Mouse (Mus musculus) C2C12 (cell line): Measurements from ENCODE around the gene 1700034J05Rik. TPM values are rescaled to one million over a fixed set of nuclear protein-coding genes. Genes with fewer than 3 reads are reported as not detected.
A peak's percentile ranks its signal among the peaks of the same experiment; 100 is the strongest.

Experiments
- H3K27me3 ChIP-seq: one replicate; pipeline ENCODE4 v1.6.1; 2011; ENCODE audit not compliant: control insufficient read depth, insufficient read depth, insufficient read length
- H3K36me3 ChIP-seq: one replicate; pipeline ENCODE4 v1.6.1; 2011; ENCODE audit not compliant: control insufficient read depth, insufficient read depth
- H3K4me3 ChIP-seq: one replicate; pipeline ENCODE4 v1.5.1; 2011; ENCODE audit warnings: mild to moderate bottlenecking, control low read depth; ENCODE audit not compliant: poor library complexity, insufficient read depth, severe bottlenecking
- H3K79me2 ChIP-seq: one replicate; pipeline ENCODE4 v1.6.1; 2011; ENCODE audit not compliant: control insufficient read depth, insufficient read depth
- H3K79me3 ChIP-seq: one replicate; pipeline ENCODE4 v1.6.1; 2011; ENCODE audit warnings: low read depth, control low read depth
- H3ac ChIP-seq: one replicate; pipeline ENCODE3; 2011; ENCODE audit warnings: low read depth; ENCODE audit not compliant: control insufficient read depth, insufficient read length
- CEBPB ChIP-seq: IDR thresholded peaks from one replicate; pipeline ENCODE4 v1.6.1; 2011; ENCODE audit warnings: low read depth, mild to moderate bottlenecking, control low read depth, moderate library complexity
- CTCF ChIP-seq: IDR thresholded peaks from one replicate; pipeline ENCODE4 v1.5.1; 2011; ENCODE audit not compliant: control insufficient read depth, insufficient read depth, insufficient read length
- FOSL1 ChIP-seq: IDR thresholded peaks from one replicate; pipeline ENCODE4 v1.8.0; 2011; ENCODE audit warnings: mild to moderate bottlenecking, low read length; ENCODE audit not compliant: poor library complexity, insufficient read depth, severe bottlenecking
- MAX ChIP-seq: IDR thresholded peaks from one replicate; pipeline ENCODE4 v1.6.1; 2011; ENCODE audit warnings: mild to moderate bottlenecking, control low read depth
- MYOD1 ChIP-seq: IDR thresholded peaks from one replicate; pipeline ENCODE4 v1.6.1; 2011; ENCODE audit warnings: low read depth; ENCODE audit not compliant: control insufficient read depth, insufficient read length
- MYOG ChIP-seq: IDR thresholded peaks from one replicate; pipeline ENCODE4 v1.6.1; 2011; ENCODE audit not compliant: control insufficient read depth, insufficient read length; ENCODE audit errors: extremely low read depth
- USF1 ChIP-seq: IDR thresholded peaks from one replicate; pipeline ENCODE4 v1.6.1; 2011; ENCODE audit warnings: low read depth, mild to moderate bottlenecking, control low read depth, moderate library complexity
- polyA plus RNA-seq: library from polyadenylated mRNA; unstranded; fragments of >200 nt; fragmentation: generic; extraction: Trizol; gene quantifications from one replicate; pipeline ENCODE4 v1.2.1, GENCODE M21; 2012; ENCODE audit warnings: missing spikeins

1700034J05Rik gene
- polyA plus RNA-seq, 1 experiment: 0.07 TPM

DNA sequence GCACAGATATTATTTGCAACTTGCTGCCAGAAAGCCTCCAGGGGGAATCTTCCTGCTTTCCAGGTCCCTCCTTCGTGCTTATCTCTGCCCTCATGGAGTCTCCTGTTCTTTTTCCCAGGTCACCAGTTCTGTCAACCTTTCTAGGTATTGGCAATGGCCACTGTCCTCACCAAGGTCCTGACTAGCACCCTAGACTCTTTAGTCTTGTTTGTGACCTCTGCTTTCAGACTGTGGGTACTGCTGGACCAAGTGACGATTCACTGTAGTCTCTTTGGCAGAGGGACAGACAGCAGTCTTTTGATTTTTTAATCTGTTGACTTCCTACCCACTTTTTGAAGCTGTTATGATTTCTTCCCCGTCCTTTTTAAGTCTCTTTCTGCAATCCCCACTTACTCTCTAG, 26.1 kb downstream of the 1700034J05Rik start:
- TF ChIP-seq MYOG (no peak), CTCF (no peak), MAX (no peak), FOSL1 (no peak), MYOD1 (no peak), USF1 (no peak), CEBPB (no peak)
- H3K79me3 ChIP-seq: peaks cover 61% of the 10 kb centered on the region

DNA sequence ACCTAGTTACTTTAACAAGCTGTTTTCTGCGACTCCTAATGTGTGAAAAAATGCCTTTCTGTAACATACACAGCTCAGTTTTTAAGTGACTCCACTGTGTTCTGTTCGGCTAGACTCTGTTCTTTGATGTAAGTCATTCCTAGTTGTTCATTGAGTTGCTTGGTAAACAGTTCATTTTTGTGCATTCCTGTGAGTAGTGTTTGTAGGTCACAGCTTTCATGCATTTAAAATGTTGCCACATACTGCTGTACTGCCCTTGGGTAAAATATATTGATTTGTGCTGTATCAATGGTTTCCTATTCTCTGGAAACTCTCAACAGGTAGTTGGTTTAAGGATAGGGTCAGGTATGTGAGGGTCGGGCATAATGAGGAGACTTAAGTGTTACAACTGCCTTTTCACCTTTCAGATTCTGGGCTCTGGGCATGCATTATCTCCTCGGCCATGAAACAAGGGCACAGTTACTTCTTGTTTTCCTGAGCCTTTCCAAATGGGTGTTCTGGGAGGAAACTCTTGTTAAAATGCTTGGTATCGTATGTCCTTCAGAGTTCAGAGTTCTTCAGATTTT, 27.7 kb downstream of the 1700034J05Rik start:
- H3K79me2 ChIP-seq: peaks cover 69% of the 10 kb centered on the region
- TF ChIP-seq CTCF: no peak
- peaks cover 9% of the 10 kb centered on the region for H3K36me3 ChIP-seq
- H3ac ChIP-seq: no peak overlapping the region
- peaks cover 48% of the 10 kb centered on the region for H3K79me3 ChIP-seq
- H3K4me3 ChIP-seq: no peak overlapping the region
- H3K27me3 ChIP-seq: no peaks in the 10 kb centered on the region

More for the DNA sequence above, 26.1 kb downstream of the 1700034J05Rik start:
- H3K36me3 ChIP-seq: peaks cover 13% of the 10 kb centered on the region
- H3K4me3 ChIP-seq: no peak overlapping the region
- H3K27me3 ChIP-seq: no peaks in the 10 kb centered on the region
- H3K79me2 ChIP-seq: peaks cover 85% of the 10 kb centered on the region
- H3ac ChIP-seq: no peak overlapping the region

DNA sequence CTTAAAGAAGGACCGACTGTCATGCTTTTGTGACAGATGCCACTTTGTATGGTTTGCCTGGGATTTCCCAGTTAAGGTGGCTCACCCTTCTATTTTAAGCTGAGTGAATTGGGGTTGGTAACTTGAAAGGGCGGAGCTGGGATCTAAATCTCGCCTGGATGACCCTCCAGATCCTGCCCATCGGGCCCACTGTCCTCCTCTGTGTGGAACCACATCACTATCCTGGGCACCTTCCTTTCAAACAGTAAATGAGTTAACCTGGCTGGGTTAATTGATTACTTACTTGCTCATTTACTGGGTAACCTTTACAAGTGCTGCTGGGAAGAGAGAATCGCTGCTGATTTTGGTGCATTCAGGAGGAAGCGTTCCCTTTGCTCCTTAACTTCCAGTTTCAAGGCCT, 35.9 kb downstream of the 1700034J05Rik start:
- Histone ChIP-seq H3K79me3 (peaks cover 48% of the 10 kb centered on the region), H3K36me3 (peaks cover 10% of the 10 kb centered on the region), H3K27me3 (no peaks in the 10 kb centered on the region), H3ac (no peak overlapping the region), H3K4me3 (no peak overlapping the region), H3K79me2 (peaks cover 53% of the 10 kb centered on the region)
- no peak for TF ChIP-seq CTCF

DNA sequence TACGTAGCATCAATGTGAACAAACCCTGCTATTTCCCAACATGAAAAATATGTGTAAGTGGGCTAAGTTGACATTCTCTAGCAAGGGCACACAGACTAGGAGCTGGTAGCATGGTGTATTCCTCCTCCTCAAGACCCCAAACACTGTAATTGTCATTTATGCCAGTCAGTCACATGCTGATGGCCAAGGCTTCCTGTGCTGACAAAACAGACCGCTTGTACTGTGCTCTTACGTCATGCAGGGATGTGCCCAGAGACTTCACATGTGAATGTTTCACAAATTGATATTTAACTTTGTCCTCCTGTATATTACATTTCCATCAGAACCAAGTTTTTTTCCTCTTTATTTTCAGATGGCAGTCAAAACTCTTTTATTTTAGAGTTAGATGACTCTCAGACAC, 36.8 kb downstream of the 1700034J05Rik start:
- Histone ChIP-seq H3K4me3 (no peak overlapping the region), H3K27me3 (no peaks in the 10 kb centered on the region), H3K36me3 (peaks cover 10% of the 10 kb centered on the region), H3K79me2 (peaks cover 62% of the 10 kb centered on the region), H3ac (no peak overlapping the region), H3K79me3 (peaks cover 57% of the 10 kb centered on the region)
- TF ChIP-seq FOSL1 (no peak), MYOG (no peak), MAX (no peak), CEBPB (no peak), CTCF (no peak), MYOD1 (no peak), USF1 (no peak)

DNA sequence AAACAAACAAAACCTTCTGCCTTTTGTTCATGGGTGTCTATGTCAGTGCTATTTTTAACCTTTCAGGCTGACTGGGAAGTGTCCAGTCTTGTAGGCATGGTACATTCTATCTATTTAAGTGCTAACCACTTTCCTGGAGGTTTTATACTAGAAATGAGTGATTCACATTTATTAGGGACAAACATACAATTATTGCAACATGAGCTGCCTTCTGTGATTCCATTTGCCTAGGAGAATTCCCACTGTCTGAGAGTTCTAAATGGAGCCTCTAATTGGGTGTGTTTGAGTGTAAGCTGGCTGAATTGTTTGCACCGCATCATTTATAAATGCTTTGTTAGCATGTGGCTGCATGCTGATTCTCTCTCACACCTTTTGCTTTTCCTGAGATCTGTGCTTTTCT, 38.4 kb downstream of the 1700034J05Rik start:
- no peaks in the 10 kb centered on the region for H3K27me3 ChIP-seq
- H3K4me3 ChIP-seq: no peak overlapping the region
- H3K79me3 ChIP-seq: peaks cover 72% of the 10 kb centered on the region
- H3K36me3 ChIP-seq: peaks cover 10% of the 10 kb centered on the region
- no peak overlapping the region for H3ac ChIP-seq
- TF ChIP-seq CEBPB (peak; percentile 59), MYOD1 (no peak), USF1 (no peak), FOSL1 (no peak), MYOG (no peak), MAX (no peak)
- H3K79me2 ChIP-seq: peaks cover 78% of the 10 kb centered on the region

DNA sequence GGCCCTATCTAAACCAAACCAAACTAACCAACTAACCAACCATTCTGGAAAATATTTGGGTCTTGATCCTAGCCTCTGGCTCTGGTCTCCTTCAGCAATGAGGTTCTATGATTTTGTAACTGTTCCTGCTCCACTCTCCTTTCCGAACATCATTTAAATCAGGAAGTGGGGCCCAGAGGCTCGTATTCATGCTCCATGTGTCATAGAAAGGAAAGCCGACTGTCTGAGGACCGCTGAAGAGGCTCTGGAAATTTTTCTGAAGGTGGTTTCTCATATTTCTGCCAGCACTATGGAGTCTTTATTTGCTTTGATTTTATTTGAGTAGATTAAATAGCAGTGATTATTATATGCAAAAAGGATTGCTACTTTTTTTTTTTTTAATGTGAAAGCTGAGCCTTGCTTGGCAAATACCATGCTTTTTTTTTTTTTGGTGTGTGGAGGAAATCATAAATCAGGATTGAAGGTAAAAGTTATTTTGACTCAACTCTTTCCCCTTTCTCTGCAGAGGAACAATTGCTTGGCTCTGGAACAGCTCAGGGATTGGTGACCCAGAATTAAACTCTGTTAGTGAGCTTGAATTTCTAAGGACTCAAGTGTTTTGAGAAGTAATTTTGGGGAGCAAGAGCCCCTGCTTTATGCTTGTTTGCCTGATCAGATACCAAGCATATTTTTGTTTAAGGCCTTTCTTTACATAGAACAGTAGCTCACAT, 40.6 kb downstream of the 1700034J05Rik start:
- Histone ChIP-seq H3K79me3 (peaks cover 80% of the 10 kb centered on the region), H3ac (no peak overlapping the region), H3K27me3 (no peaks in the 10 kb centered on the region), H3K36me3 (peaks cover 10% of the 10 kb centered on the region), H3K79me2 (peaks cover 91% of the 10 kb centered on the region), H3K4me3 (no peak overlapping the region)
- TF ChIP-seq CTCF (no peak), USF1 (no peak), MYOG (no peak), MYOD1 (no peak), FOSL1 (no peak), MAX (no peak), CEBPB (no peak)
